Mouse (Mus musculus) mesoderm, embryonic 11.5 days (tissue): Measurements from ENCODE around the gene Car5a.

Experiments
- DNase-seq: peaks from one replicate; pipeline ENCODE4 v3.0.0-alpha.2; 2012; ENCODE audit warnings: low read depth, low spot score

Gene Car5a

DNA sequence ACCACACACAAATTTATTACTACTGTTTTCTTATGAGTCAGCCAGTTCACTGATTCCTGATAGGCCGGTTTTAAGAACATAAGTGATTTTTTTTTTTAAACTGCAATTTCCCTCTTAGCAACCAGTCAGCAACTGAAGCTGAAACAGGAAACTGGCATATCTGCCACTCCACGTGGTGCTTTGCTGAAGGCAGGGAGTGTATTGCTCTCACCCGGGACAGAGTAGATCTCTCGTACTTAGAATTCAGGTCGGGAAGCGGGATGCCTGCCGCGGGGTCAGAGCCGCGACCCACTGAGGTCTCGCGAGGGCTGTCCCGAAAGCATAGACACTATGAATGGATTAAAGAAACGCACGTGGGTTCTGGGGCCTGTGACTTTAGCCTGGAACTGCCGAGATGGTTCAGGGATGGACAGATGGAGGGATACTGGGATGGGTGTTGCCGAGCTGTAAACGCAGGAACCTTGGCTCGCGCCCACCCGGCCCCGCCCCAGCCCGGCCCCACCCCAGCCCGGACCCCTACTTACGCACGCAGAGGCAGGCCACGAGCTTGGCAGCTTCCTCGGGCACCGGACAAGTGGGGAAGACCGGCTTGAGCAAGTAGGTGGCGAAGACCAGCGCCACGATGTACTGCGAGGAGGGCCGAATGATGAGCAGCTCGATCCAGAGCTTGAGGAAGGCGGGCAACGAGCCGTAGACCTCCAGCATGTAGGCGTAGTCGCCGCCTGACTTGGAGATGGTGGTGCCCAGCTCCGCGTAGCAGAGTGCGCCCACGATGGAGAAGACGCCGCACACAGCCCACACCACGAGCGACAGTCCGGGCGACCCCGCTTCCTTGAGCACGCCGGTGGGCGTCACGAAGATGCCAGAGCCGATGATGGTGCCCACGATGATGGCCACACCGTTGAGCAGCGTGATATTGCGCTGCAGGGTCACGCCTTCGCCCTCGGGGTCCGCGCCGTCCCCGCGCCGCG is 37.9 kb downstream of the Car5a start:
- DNase-seq, result peak; percentile 68

DNA sequence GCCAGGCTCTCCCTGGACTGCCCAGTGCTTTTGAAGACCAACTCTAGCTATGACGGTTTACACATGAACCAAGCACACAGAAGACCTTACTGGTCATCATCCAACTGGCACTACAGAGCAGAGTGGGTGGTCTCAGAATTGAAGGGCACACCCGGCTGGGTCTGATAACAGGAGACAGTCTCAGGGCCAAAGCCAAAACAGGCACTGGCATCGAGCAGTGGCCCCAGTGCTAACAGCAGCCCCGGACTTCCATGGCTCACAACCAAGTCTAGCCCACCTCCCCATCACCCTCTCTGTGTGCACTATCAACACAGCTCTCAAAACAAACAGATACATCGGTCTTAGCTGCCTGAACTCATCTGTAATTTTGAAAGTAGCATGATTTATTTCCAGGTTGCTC is 38.8 kb downstream of the Car5a start:
- no peak for DNase-seq

DNA sequence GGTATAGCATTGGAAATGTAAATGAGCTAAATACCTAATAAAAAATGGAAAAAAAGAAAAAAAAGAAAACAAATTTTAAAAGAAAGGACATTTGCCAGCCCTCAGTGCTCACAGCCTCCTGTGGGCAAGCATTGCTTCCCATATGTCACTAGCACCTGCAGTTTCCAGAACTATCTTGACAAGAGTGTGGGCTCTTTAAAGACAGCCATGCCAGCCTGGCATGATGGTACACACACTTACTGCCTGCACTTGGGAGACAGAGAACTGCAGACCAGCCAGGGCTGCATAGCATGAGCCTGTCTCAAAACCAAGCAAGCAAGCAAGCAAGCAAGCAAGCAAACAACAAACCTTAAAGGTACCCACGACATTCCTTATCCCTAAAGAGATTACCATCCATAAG is 39.3 kb downstream of the Car5a start:
- DNase-seq, result no peak

DNA sequence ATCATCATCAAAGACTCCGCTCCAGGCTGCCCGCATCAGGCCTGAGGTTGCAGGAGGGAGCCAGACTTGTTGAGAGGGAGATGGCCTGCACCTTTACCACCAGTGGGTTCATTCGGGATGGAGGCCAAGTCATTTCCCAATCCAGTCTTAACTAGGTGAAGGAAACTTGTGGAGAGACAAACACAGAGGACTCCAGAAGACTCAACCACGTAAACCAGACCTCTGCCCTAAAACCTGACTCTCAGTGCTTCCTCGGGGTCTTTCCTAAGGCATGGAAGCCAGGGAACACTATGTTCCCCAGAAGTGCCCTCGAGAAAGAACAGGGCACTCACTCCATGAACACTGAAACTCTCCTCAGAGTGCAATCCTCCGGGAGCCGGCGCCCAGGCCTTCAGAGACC is 39.7 kb downstream of the Car5a start:
- no peak for DNase-seq

- no peak for DNase-seq
These were observed 40.7 kb downstream of the Car5a start for GRCm38 (mm10) chr8:121903977-121904376.

GRCm38 (mm10) chr8:121901498-121902236 is 43.0 kb downstream of the Car5a start:
- peak; percentile 35 for DNase-seq

- no peak for DNase-seq
These were observed 45.3 kb downstream of the Car5a start for GRCm38 (mm10) chr8:121899180-121900044.

GRCm38 (mm10) chr8:121898401-121898931 is 46.2 kb downstream of the Car5a start:
- peak; percentile 80 for DNase-seq

DNA sequence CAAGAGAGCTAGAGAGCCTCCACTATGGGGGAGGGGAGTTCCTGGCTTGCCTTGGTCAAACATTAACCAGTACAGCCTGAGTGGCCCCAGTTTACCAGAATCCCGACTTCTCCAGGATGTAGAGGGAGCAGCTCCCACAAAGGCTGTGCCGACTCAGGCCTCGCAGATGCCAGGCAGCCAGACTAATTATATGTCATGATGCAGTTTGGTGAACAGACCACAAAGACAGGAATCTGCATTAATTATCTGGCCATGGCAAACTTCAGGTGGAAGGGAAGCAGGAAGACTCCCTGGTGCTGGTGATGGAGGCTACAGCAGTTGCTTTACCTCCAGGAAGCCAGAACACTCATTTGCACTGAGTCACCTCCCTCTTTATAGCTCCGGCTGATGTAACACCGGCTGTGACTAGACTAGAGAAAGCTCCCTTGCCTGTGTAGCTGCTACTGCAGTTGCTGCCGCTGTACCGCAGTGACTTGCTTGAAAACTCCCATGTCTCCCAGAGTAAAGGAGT is 46.8 kb downstream of the Car5a start:
- peak; percentile 43 for DNase-seq

- DNase-seq, result no peak
These were observed 47.5 kb downstream of the Car5a start for GRCm38 (mm10) chr8:121897205-121897604.

GRCm38 (mm10) chr8:121896476-121897145 is 48.1 kb downstream of the Car5a start:
- DNase-seq, result peak; percentile 43

DNA sequence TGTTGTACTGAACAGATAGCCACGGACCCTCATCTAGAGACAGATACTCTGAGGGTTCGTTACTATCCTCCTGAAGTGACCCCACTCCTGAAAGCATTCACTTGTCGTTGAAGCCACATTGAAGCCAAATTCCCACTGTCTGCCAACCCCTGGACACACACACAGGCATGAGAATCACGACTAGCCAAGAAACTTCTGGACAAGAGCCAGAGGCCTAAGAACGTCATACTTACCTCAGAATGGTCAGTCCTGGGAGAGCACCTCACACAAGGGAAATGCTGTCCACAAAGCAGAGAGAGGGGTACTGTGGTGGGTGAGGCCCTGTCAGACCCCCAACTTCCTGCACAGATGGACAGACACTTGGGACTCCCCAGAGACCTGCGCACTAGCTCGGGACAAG is 48.8 kb downstream of the Car5a start:
- no peak for DNase-seq

- DNase-seq, result no peak
These were observed 51.8 kb downstream of the Car5a start for GRCm38 (mm10) chr8:121892875-121893274.

- no peak for DNase-seq
These were observed 54.6 kb downstream of the Car5a start for GRCm38 (mm10) chr8:121889810-121890785.

- no peak for DNase-seq
These were observed 55.4 kb downstream of the Car5a start for GRCm38 (mm10) chr8:121889317-121889716.

DNA sequence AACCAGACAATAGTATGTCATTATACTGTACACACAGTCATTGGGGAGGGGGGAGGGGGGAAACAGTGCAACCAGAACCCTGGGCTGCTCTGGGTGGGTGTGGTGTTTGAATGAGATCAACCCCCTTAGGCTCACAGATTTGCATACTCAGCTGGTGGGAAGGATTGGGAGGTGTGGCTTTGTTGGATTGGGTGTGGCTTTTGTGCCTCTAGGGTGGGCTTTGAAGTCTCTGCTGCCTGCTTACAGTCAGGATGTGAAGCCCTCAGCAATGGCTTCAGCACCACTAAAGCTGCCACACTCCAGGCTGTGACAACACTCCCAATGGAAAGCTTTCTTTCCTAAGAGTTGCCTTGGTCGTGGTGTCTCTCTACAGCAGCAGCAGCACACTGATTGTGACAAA is 57.2 kb downstream of the Car5a start:
- no peak for DNase-seq

- DNase-seq, result no peak
These were observed 59.3 kb downstream of the Car5a start for GRCm38 (mm10) chr8:121885433-121885832.

GRCm38 (mm10) chr8:121885001-121885400 is 59.7 kb downstream of the Car5a start:
- no peak for DNase-seq

GRCm38 (mm10) chr8:121884181-121884580 is 60.5 kb downstream of the Car5a start:
- DNase-seq, result no peak
